Mouse (Mus musculus) midbrain, embryonic 11.5 days (tissue): ENCODE measurements around the gene Il4i1. TPM values are rescaled to one million over a fixed set of nuclear protein-coding genes. Genes with fewer than 3 reads are reported as not detected.
"Not testable (repeated sequence)": the region's sequence is repeated elsewhere in the genome, so short reads cannot be mapped to it uniquely, and the experiment has no call there.

Experiments used
- ATAC-seq: fragments of 200-750 bp; cut with Nextera tagmentation; 2 replicates; pipeline ENCODE4 v1.8.0; 2017; ENCODE audit warnings: moderate TSS enrichment, moderate library complexity; ENCODE audit not compliant: low FRiP score
- DNase-seq: peaks from one replicate; pipeline ENCODE4 v3.0.0; 2015; ENCODE audit warnings: low spot score; ENCODE audit errors: missing footprints
- H3K27ac ChIP-seq: fragments of 300-500 bp; sonication (generic); 2 replicates; pipeline ENCODE4 v1.5.1; 2014; ENCODE audit warnings: low read depth, low read length
- H3K27me3 ChIP-seq: fragments of 300-500 bp; sonication (generic); 2 replicates; pipeline ENCODE4 v1.6.1; 2014; ENCODE audit warnings: mild to moderate bottlenecking, low read length, moderate library complexity, mixed read lengths; ENCODE audit not compliant: control insufficient read depth, insufficient read depth
- H3K36me3 ChIP-seq: fragments of 300-500 bp; sonication (generic); 2 replicates; pipeline ENCODE4 v1.6.1; 2014; ENCODE audit warnings: mild to moderate bottlenecking, low read length, moderate library complexity, mixed read lengths; ENCODE audit not compliant: control insufficient read depth, insufficient read depth
- H3K4me1 ChIP-seq: fragments of 300-500 bp; sonication (generic); 2 replicates; pipeline ENCODE4 v1.6.1; 2014; ENCODE audit warnings: low read length; ENCODE audit not compliant: control insufficient read depth, insufficient read depth
- H3K4me2 ChIP-seq: fragments of 300-500 bp; sonication (generic); 2 replicates; pipeline ENCODE4 v1.6.1; 2014; ENCODE audit warnings: mild to moderate bottlenecking, moderate library complexity
- H3K4me3 ChIP-seq: fragments of 300-500 bp; sonication (generic); 2 replicates; pipeline ENCODE4 v1.5.1; 2014; ENCODE audit warnings: low read depth, low read length
- H3K9ac ChIP-seq: fragments of 300-500 bp; sonication (generic); 2 replicates; pipeline ENCODE4 v1.6.1; 2014; ENCODE audit warnings: low read length
- H3K9me3 ChIP-seq: fragments of 300-500 bp; sonication (generic); 2 replicates; pipeline ENCODE4 v1.6.1; 2016; ENCODE audit warnings: low read length; ENCODE audit not compliant: control insufficient read depth
- WGBS: fragments of 180-500 bp; shearing (Covaris S2); extraction: QIAGEN DNeasy Blood & Tissue Kit; methylation state at CpG from one replicate; pipeline ENCODE4 v1.1.7; 2014; 5-methylcytosine and 5-hydroxymethylcytosine counted together
- polyA plus RNA-seq: library from polyadenylated mRNA; unstranded; fragments of >200 nt; fragmentation: Nextera tagmentation; extraction: Ambion mirVana; gene quantifications from 2 replicates; pipeline ENCODE4 v1.2.1, GENCODE M21; 2014

Gene Il4i1
- polyA plus RNA-seq, 1 experiment from 2014 or later: 1.2 TPM

DNA sequence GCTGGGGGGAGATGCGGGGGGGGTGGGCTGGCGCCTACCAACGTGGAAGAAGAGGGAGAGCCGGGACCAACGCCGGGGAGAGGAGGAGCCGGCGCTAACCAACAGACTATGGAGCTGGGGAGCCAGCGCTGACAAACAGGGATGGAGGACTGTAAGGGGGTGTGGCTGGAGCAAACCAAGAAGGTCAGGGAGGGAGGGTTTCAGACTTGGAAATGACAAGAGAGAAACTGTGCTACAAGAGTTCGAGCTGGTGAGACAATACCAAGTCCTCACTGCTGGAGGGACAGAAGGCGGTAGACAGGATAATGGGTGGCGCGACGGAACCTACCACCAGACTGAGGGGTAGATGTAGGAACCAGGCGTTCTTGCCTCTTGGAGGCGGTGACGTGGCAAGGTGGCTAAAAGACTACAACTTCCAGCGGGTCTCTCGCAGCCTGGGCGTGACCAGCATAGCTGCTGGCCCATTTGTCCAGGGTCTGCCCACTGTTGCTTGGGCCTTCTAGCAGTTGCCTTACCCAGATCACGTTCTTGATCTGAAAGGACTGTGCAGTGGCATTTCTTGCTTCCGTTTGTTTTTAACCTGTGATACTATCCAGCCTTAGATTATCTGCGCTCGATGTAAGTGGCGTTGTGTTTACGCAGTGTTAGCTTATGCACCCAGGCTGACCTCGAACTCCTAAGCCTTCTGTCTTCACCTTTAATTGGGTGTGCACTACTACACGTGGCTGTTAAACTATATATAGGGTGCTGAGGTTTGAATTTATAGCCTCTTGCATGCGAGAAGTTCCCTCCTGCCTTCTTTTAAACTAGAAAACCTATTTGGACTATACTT is 53.7 kb downstream of the Il4i1 start, which contains the start of gene Ptov1:
Ptov1 (minus strand) TSS at position 92 of the 832 bp plus-strand sequence.
- H3K4me1 ChIP-seq: peaks cover 28% of the 10 kb centered on the region
- H3K9ac ChIP-seq: peak within 1 kb of the TSS; percentile 99
- WGBS: 12% methylated on average over 29 of the region's 29 CpGs
- H3K27ac ChIP-seq: peak within 1 kb of the TSS; percentile 100
- no peaks in the 10 kb centered on the region for H3K27me3 ChIP-seq
- ATAC-seq: peak; percentile 94
- H3K4me3 ChIP-seq: peak within 1 kb of the TSS; percentile 97
- no peaks in the 10 kb centered on the region for H3K9me3 ChIP-seq
- 0 out of 2 replicates have a peak, but pooled peaks cover 5% of the 10 kb centered on the region for H3K36me3 ChIP-seq
- peak within 1 kb of the TSS; percentile 92 for H3K4me2 ChIP-seq
- DNase-seq: peak; percentile 99

DNA sequence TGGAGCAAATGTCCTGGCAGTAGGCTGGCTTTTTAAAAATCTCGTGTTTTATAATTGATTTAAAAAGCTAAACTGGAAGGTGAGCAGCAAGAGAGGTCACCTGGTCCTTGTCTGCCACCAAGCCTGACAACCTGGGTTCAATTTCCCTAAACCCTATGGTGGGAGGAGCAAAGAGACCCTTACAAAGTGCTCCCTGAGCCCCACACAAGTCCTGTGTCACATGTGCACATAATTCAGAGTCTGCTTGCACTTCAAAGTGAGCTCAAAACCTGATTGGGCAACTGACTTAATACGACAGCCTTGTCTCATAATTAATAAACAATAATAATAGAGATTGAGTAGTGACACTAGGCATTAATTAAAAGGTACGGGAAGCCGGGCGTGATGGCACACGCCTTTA is 54.4 kb downstream of the Il4i1 start:
- Histone ChIP-seq H3K4me3 (peak overlapping the region; percentile 97), H3K27me3 (no peaks in the 10 kb centered on the region), H3K9me3 (no peaks in the 10 kb centered on the region), H3K27ac (peak overlapping the region; percentile 100), H3K4me1 (peaks cover 28% of the 10 kb centered on the region), H3K4me2 (peak overlapping the region; percentile 92; the same call in 1 of the 2 replicates), H3K36me3 (0 out of 2 replicates have a peak, but pooled peaks cover 3% of the 10 kb centered on the region), H3K9ac (peak overlapping the region; percentile 99; the same call in 1 of the 2 replicates)
- WGBS: 87% methylated on average over 6 of the region's 6 CpGs
- DNase-seq: no peak
- ATAC-seq: no peak

DNA sequence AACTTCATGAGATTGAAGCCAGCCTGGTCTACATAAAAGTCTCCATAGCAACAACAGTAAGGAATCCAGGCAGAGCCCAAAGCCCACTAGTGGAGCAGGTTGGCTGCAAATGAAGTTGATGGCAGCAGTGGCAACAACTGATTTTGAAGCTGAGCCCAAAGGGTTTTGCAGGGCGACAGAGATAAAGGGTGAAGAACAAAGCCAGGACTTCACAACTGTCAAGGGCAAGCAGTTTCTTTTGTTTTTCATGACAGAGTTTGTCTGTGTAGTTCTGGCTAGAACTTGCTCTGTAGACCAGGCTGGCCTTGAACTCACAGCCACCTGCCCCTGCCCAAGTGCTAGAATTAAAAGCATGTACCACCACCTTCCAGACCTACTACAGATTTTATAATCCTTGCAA is 55.0 kb downstream of the Il4i1 start:
- H3K36me3 ChIP-seq: no peaks in the 10 kb centered on the region; the same call in 1 of the 2 replicates
- no peak overlapping the region for H3K9ac ChIP-seq
- H3K27ac ChIP-seq: no peak overlapping the region
- H3K4me3 ChIP-seq: no peak overlapping the region
- no peaks in the 10 kb centered on the region for H3K27me3 ChIP-seq
- H3K9me3 ChIP-seq: no peaks in the 10 kb centered on the region
- ATAC-seq (no peak), DNase-seq (no peak)
- H3K4me2 ChIP-seq: no peak overlapping the region
- H3K4me1 ChIP-seq: peaks cover 28% of the 10 kb centered on the region
- WGBS: 36% methylated on average over 1 of the region's 1 CpGs

DNA sequence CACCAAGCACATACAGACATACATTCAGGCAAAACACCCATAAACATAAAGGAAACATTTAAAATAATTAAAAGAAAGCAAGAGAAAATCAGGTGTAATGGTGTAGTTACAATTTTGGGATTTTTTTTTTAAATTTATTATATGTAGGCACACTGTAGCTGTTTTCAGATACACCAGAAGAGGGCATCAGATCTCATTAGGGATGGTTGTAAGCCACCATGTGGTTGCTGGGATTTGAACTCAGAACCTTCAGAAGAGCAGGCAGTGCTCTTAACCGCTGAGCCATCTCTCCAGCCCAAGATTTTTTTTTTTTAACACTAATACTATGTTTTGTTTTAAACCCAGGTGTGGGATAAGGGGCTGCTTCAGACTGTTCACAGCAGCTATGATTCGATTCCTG is 55.6 kb downstream of the Il4i1 start:
- not testable (repeated sequence) for H3K27ac ChIP-seq, H3K9ac ChIP-seq, ATAC-seq, H3K9me3 ChIP-seq, H3K4me2 ChIP-seq, H3K4me3 ChIP-seq, H3K27me3 ChIP-seq, H3K36me3 ChIP-seq, DNase-seq
- H3K4me1 ChIP-seq: peaks cover 24% of the 10 kb centered on the region
- WGBS: 90% methylated on average over 2 of the region's 2 CpGs

DNA sequence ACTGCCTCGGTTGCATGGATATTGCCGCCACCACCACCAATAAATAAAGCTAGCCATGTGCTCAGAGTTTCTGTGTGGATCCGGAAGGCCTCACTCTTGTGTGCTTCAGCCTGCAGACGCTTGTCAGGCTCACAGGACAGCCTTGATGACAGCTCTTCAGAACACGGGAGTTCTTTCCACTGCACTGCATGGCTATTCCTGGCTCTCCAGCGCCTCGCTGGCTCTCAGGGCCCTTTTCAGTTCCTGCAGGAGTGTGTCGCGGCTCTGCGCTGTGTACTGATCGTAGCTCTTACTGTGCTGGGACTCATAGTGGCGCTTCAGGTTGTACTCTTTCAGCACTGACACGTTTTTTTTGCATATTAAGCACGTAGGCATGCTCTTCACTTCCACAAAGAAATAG is 61.6 kb downstream of the Il4i1 start:
- no peaks in the 10 kb centered on the region for H3K27me3 ChIP-seq
- H3K27ac ChIP-seq: no peak overlapping the region
- ATAC-seq: no peak
- DNase-seq: no peak
- no peak overlapping the region for H3K4me2 ChIP-seq
- no peak overlapping the region for H3K9ac ChIP-seq
- H3K36me3 ChIP-seq: peaks cover 49% of the 10 kb centered on the region
- 90% methylated on average over 14 of the region's 14 CpGs for WGBS
- H3K4me3 ChIP-seq: no peak overlapping the region
- H3K4me1 ChIP-seq: no peaks in the 10 kb centered on the region
- no peaks in the 10 kb centered on the region for H3K9me3 ChIP-seq

DNA sequence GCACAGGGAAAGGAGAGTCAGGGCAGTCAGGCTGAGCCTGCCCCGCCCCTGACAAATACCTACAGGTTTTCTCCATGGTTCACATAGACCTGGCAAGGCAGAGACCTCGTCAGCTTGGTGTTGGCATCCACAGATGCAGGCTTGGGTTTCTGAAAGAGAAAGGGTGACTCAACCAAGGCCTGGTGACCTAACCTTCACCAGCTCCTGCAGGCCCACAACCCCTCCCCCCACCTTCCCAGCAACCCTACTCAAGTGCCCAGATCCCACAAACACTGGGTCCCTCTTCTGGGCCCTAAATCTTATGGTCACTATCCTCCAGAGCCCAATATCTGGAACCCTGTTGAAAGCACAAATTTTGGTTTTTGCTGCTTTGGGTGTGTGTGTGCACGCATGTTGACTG is 66.8 kb downstream of the Il4i1 start:
- no peak overlapping the region for H3K9ac ChIP-seq
- no peak overlapping the region for H3K4me3 ChIP-seq
- DNase-seq (no peak), ATAC-seq (no peak)
- H3K4me2 ChIP-seq: no peak overlapping the region
- no peak overlapping the region for H3K27ac ChIP-seq
- peaks cover 58% of the 10 kb centered on the region for H3K36me3 ChIP-seq
- no peaks in the 10 kb centered on the region for H3K4me1 ChIP-seq
- H3K27me3 ChIP-seq: no peaks in the 10 kb centered on the region
- 95% methylated on average over 3 of the region's 3 CpGs for WGBS
- H3K9me3 ChIP-seq: no peaks in the 10 kb centered on the region

DNA sequence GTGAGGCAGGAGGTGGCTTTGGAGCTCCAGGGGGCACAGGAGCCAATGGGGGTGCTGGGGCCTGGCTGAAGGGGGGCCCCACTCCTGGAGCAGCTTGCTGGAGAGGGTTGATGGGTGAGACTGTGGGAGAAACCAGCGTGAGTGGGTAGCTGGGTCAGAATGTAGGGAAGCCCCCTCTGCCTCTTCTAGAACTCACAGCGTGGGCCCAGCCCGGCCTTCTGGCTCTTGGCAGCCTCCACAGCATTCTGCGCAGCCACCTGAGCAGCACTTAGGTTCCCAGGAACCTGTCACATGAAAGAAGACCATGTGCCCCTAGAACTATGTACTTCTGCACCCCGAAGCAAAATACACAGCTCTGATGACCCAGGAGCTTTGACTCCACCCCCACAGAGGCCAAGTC is 68.5 kb downstream of the Il4i1 start:
- Histone ChIP-seq H3K9me3 (no peaks in the 10 kb centered on the region), H3K36me3 (peaks cover 53% of the 10 kb centered on the region), H3K9ac (no peak overlapping the region), H3K4me1 (no peaks in the 10 kb centered on the region), H3K27ac (no peak overlapping the region), H3K4me2 (no peak overlapping the region), H3K4me3 (no peak overlapping the region), H3K27me3 (no peaks in the 10 kb centered on the region)
- ATAC-seq (no peak), DNase-seq (no peak)
- WGBS: 98% methylated on average over 5 of the region's 5 CpGs

DNA sequence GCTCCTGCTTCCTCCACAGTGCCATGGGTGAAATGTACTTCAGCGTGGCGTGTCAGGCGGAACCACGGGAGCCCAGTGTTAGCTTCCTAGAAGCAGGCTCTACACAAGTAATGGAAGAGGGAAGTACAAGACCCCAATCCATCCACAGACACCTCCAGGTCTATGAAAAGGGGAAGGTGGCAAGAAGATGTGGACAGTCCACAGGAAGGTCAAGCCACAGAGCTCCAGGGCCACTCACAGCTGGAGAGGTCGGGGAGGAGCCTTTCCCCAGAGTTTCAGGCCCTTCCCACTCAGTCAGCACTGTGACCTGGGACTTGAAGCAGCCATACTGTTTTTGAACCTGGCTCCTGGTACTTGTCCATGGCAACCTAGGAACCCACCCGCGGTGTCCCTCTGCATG is 70.8 kb downstream of the Il4i1 start:
- peaks cover 33% of the 10 kb centered on the region for H3K36me3 ChIP-seq
- no peak overlapping the region for H3K4me2 ChIP-seq
- no peak overlapping the region for H3K9ac ChIP-seq
- 95% methylated on average over 7 of the region's 7 CpGs for WGBS
- no peaks in the 10 kb centered on the region for H3K9me3 ChIP-seq
- peaks cover 15% of the 10 kb centered on the region for H3K4me1 ChIP-seq
- ATAC-seq (no peak), DNase-seq (no peak)
- H3K4me3 ChIP-seq: no peak overlapping the region
- H3K27me3 ChIP-seq: no peaks in the 10 kb centered on the region
- H3K27ac ChIP-seq: no peak overlapping the region

DNA sequence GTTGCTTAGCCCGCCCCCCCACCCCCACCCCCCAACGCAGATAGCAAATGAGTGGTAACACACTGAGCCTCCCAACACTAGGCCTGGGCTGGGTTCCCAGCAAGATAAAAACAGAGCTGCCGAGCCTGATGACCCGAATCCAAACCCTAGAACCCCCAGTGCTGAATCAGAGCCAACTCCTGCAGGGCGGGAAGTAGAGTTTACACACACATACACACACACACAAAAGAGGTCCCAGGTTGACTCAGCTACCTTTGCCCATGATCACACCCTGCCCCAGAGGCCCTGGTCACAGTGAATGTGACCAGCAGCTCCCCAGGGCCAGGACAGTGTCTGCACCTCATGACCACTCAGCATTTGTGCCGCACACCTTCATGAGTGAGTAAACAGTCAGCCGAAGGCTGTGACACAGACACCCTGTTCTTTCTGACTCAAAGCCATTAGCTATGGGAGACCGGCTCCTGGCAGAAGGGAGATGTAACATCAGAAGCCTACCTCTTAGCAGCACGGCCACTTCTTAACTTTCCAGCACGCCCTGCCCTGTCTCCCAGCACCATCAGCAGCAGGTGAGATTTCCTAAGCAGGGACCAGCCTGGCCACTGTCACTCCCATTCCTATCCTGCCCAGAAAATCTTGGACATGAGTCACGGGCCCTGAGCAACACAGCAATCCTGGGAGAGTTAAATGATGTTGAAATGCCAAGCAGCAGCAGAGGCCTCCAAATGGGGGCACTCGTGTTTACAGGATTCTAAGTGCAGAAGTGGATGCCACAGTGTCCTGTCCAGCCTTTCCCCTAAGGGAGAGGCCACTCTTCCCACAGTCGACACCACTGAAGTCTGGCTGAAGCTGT is 72.3 kb downstream of the Il4i1 start:
- Histone ChIP-seq H3K4me1 (peaks cover 20% of the 10 kb centered on the region), H3K9me3 (no peaks in the 10 kb centered on the region), H3K27ac (no peak overlapping the region), H3K4me2 (no peak overlapping the region), H3K4me3 (no peak overlapping the region), H3K9ac (no peak overlapping the region), H3K36me3 (peaks cover 23% of the 10 kb centered on the region), H3K27me3 (no peaks in the 10 kb centered on the region)
- DNase-seq (no peak), ATAC-seq (no peak)
- WGBS: 89% methylated on average over 13 of the region's 13 CpGs
